Comparison of ENCODE assay signal across 16 mouse cellular contexts in genomic region chr16:85090992-85091391, GRCm38 (mm10).
DNase-seq lines count a peak whose midpoint lies in the region; ATAC-seq and TF ChIP-seq lines count a peak whose summit lies in the region.
"Had no signal": no experiment of that assay in that cellular context is flagged by ENCODE, and none has a peak within 500 bp of the region (broad histone marks: within the 10 kb centered on the region; RNA-seq: fewer than 3 reads in every experiment).

No protein-coding gene starts in this region.

- no peaks in the 10 kb centered on the region for H3K9me3 ChIP-seq in heart, embryonic 10.5 days
- H3K9me3 ChIP-seq in hindbrain, embryonic 13.5 days, result no peaks in the 10 kb centered on the region
- no peaks in the 10 kb centered on the region for H3K9me3 ChIP-seq in hindbrain, postnatal 0 days (ENCODE audit: low read length)
- H3K9me3 ChIP-seq in forebrain, embryonic 15.5 days, result no peaks in the 10 kb centered on the region
- H3K9me3 ChIP-seq: embryonic facial prominence, embryonic 10.5 days had no signal

- 41% methylated on average over 14 of the region's 14 CpGs for WGBS in heart, embryonic 10.5 days
- WGBS in hindbrain, embryonic 13.5 days, result 58% methylated on average over 14 of the region's 14 CpGs
- 57% methylated on average over 14 of the region's 14 CpGs for WGBS in hindbrain, postnatal 0 days
- 37% methylated on average over 14 of the region's 14 CpGs for WGBS in forebrain, embryonic 15.5 days

- ATAC-seq in hindbrain, embryonic 13.5 days (ENCODE audit: low FRiP score), result no peak
- no peak; the same call in 1 of the 2 replicates for ATAC-seq in hindbrain, postnatal 0 days
- ATAC-seq in forebrain, embryonic 15.5 days (replicated peaks), result no peak
- no peak for ATAC-seq in erythroid progenitor cell, adult 5-6 weeks (replicated peaks; ENCODE audit: low FRiP score, poor library complexity, severe bottlenecking)
- ATAC-seq: activated CD4-positive, CD25-positive, alpha-beta regulatory T cell, adult 4 months had no signal

- no peak overlapping the region for H3K9ac ChIP-seq in hindbrain, embryonic 13.5 days
- H3K9ac ChIP-seq in hindbrain, postnatal 0 days (replicated peaks; ENCODE audit: low read length), result no peak overlapping the region
- no peak overlapping the region for H3K9ac ChIP-seq in forebrain, embryonic 15.5 days (replicated peaks)

- H3K27me3 ChIP-seq in heart, embryonic 10.5 days (ENCODE audit: insufficient read depth, poor library complexity, severe bottlenecking), result no peaks in the 10 kb centered on the region
- no peaks in the 10 kb centered on the region for H3K27me3 ChIP-seq in hindbrain, embryonic 13.5 days
- H3K27me3 ChIP-seq in hindbrain, postnatal 0 days (ENCODE audit: insufficient read depth, low read length), result no peaks in the 10 kb centered on the region
- no peaks in the 10 kb centered on the region for H3K27me3 ChIP-seq in forebrain, embryonic 15.5 days

- DNase-seq in heart, embryonic 10.5 days (ENCODE audit: low spot score), result no peak
- DNase-seq in heart, adult 9 months (ENCODE audit: low spot score in 2 of 2), result no peak
- no peak for DNase-seq in hindbrain, postnatal 0 days (ENCODE audit: low spot score)
- peak; percentile 66 for DNase-seq in Muller cell, postnatal 12 days (ENCODE audit: inconsistent ontology term)
- DNase-seq in left cerebral cortex, adult 11 months (ENCODE audit: low spot score), result no peak
- DNase-seq: adrenal gland, postnatal 36 days; cerebellum, postnatal 10 days; kidney, adult 18-20 months; lung, postnatal 14 days; right cerebral cortex, postnatal 25 days had no signal

- H3K4me2 ChIP-seq in hindbrain, embryonic 13.5 days, result no peak overlapping the region
- H3K4me2 ChIP-seq in hindbrain, postnatal 0 days (ENCODE audit: low read depth, low read length), result no peak overlapping the region
- H3K4me2 ChIP-seq in forebrain, embryonic 15.5 days (replicated peaks), result peak overlapping the region; percentile 22

- peak overlapping the region; percentile 5; the same call in 1 of the 2 replicates for H3K4me3 ChIP-seq in heart, embryonic 10.5 days
- no peak overlapping the region for H3K4me3 ChIP-seq in hindbrain, embryonic 13.5 days
- H3K4me3 ChIP-seq in hindbrain, postnatal 0 days (ENCODE audit: low read length), result no peak overlapping the region
- H3K4me3 ChIP-seq in forebrain, embryonic 15.5 days, result no peak overlapping the region
- H3K4me3 ChIP-seq: embryonic facial prominence, embryonic 10.5 days; erythroblast, embryonic 14.5 days had no signal

- no peak for TF ChIP-seq CTCF in hindbrain, postnatal 0 days (IDR thresholded peaks at IDR 0.05; ENCODE audit: low read depth)

- peaks cover 30% of the 10 kb centered on the region for H3K4me1 ChIP-seq in heart, embryonic 10.5 days
- H3K4me1 ChIP-seq in hindbrain, embryonic 13.5 days (replicated peaks), result peaks cover 88% of the 10 kb centered on the region
- peaks cover 17% of the 10 kb centered on the region for H3K4me1 ChIP-seq in hindbrain, postnatal 0 days (ENCODE audit: insufficient read depth, low read length)
- H3K4me1 ChIP-seq in forebrain, embryonic 15.5 days, result peaks cover 94% of the 10 kb centered on the region

- H3K36me3 ChIP-seq in heart, embryonic 10.5 days, result no peaks in the 10 kb centered on the region
- no peaks in the 10 kb centered on the region for H3K36me3 ChIP-seq in hindbrain, embryonic 13.5 days
- no peaks in the 10 kb centered on the region for H3K36me3 ChIP-seq in hindbrain, postnatal 0 days (ENCODE audit: insufficient read depth, low read length)
- no peaks in the 10 kb centered on the region for H3K36me3 ChIP-seq in forebrain, embryonic 15.5 days

- peak overlapping the region; percentile 24 for H3K27ac ChIP-seq in heart, embryonic 10.5 days
- H3K27ac ChIP-seq in hindbrain, embryonic 13.5 days, result peak overlapping the region; percentile 66
- H3K27ac ChIP-seq in hindbrain, postnatal 0 days, result no peak overlapping the region
- peak overlapping the region; percentile 83 for H3K27ac ChIP-seq in forebrain, embryonic 15.5 days (replicated peaks)
- H3K27ac ChIP-seq: embryonic facial prominence, embryonic 10.5 days had no signal
